Mouse (Mus musculus): ENCODE results near the gene Psmb5.

DNA sequence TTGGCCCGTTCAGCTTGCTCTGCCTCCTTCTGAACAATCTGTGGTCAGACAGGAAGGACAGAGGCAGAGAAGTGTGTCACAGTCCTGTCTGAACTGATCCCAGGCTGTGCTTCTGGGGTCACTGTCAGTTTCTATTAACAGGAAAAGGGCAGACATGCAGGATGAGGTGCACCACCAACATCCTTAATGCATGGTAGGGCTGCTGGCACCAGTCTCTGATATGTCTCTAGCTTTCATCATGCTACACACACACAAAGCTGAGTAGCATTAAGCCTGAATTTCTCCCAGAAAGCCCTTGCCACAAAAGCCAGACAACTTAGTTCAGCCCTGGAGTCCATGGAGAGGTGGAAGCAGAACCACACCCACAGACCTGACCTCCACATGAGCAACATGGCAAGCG, 25.2 kb upstream of the Psmb5 start:
- TF ChIP-seq CTCF (IDR thresholded peaks at IDR 0.05; ENCODE audit: low read depth): no peak
- TF ChIP-seq EP300 (IDR thresholded peaks at IDR 0.05; ENCODE audit: low read depth): no peak
